Mouse (Mus musculus) kidney, postnatal 25 days (tissue): ENCODE measurements around the gene Lrrc25.

Experiments used
- DNase-seq, 2 experiments: peaks; one replicate each; pipeline ENCODE4 v3.0.0; 2021; ENCODE audit warnings: mixed read lengths in 2 of 2

The Lrrc25 gene

GRCm38 (mm10) chr8:70616645-70617044 lies 690 bp downstream of the Lrrc25 start:
- no peak for DNase-seq

DNA sequence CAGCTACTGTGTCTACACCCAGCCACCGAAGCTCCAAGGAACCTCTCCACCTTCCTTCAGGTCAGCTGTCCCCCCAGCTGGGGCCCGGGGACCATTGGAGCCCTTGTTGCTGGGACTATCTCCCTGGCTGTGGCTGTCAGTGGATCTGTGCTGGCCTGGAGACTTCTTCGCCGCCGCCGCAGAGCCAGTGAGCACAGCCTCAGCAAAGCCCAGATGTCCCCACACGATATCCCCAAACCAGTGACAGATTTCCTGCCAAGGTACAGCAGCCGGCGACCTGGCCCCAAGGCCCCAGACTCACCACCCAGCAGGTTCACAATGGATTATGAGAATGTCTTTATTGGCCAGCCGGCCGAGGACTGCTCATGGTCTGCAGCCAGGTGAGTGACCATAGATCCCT lies 2.0 kb downstream of the Lrrc25 start:
- no peak for DNase-seq

DNA sequence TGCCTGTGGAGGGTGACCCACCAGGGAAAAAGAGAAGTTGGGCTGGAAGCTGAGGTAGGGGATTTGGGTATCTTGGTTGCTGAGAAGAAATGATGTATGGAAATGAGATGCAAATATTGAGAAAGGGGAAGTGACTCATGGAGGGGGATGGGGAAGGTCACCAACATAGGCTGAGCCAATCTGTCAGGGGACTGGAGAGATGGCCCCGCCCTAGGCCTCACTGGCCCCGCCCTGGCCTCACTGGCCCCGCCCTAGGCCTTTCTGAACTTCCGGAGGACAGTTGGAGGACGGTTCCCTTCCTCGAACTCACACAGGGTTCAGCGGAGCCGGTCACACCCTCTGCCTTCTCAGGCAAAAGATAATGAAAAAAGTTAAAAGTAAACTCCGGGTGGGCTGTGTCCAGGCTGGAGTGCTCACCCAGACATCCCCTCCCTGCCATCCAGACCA lies 3.0 kb downstream of the Lrrc25 start:
- peak; percentile 31 to 73 for DNase-seq

DNA sequence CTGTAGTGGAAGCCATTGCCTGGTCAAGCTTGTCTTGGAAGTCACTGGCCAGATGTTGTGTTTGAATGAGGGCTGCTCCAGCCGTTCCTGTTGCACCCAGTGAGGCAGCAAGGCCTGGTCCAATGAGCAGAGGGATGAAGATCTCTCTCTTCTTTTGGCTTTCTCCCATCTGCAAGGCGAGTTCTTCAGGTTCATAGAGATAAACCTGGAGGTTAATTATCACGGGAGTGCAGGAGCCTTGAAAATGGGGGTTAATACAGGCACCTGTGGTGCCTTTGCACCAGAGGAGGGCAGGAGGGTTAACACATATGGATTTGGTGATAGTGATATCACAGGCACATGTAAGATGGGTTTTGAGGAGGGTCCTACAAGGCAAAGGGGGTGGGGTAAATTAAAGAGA lies 6.3 kb downstream of the Lrrc25 start:
- no peak for DNase-seq

- peak; percentile 80 to 86 for DNase-seq
Observed at GRCm38 (mm10) chr8:70625104-70625503, 9.1 kb downstream of the Lrrc25 start.

DNA sequence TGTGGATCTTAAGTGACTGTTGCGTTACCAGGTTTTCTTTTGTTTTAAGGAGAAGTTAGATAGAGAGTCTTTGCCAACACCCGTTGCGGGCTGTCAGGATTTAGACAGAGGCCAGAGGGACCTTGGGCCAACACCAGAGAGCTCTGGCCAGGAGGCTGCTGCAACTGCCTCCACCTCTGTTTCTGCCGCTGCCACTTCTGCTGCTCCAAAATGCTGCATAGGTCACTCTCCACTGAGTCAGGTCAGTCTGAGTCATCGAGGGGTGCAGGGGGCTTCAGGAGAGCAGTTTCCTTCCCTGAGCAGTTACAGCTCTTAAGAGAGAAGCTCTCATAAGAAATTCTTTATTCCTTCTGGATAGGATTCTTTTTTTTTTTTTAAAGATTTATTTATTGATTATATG lies 11.1 kb downstream of the Lrrc25 start:
- no peak for DNase-seq

DNA sequence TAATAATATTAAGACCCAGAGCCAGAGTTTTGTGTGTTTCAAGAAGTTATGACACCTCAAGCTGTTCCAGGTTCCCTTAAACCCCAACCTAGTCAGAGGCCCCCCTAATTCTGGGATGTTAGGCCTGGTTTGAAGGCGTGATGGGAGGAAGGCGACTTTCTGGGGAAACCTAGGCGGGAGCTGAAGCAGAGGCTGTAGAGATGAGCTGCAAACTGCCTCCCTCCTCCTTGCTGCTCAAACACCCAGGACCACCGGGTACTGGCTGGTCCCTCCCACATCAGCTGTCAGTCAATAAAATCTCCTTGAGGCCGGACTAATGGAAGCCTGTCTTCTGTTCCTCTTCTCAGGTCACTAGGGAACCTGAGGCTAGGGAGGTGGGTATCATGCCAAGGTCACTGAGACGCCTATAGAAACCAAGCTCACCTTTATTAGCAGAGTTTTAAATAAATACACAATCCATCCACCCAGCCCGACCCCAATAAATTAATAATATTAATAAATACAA lies 13.1 kb downstream of the Lrrc25 start:
- DNase-seq = no peak

DNA sequence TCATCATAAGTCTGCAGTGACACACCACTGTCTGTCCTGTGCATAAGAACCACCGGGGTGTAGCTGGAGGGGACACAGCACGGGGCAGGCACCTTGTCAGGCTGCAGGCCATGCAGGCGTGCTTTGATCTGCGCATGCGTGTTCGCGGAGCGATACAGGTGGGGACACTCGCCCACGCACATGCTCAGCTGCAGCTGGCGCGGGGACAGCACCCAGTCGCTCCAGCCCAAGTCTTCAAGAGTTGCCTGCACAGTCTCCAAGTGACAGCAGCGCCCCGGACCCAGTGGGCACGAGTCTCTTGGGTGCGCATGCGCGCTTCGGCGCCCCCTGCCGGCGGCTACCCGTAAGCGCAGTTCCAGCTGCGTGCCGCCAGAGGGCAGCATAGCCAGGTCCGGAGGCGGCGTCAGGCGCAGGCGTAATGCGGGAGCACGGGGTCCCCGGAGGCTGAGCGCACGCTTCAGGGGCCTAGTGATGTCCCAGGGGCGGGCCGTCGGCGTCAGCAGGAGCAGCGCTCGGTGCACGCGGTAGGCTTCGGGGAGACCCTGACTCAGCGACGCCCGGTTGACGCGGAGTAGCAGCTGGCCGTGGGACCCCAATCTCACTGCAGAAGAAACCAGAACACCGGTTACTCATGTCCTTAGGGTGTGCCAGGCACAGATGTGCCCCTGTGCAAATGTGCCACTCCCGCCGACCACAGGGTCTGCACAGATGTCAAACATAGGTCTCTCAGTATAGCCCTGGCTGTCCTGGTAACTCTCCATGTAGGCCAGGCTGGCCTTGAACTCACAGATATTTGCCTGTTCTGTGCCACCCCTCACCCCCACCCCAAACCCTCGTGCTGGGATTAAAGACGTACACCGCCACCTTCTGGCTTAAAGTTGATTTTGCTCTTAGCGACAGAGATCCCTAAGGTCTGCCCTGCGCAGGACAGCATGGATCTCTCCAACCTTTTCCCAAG lies 13.9 kb downstream of the Lrrc25 start:
- peak; percentile 80 to 90 for DNase-seq

- peak; percentile 82 to 92 for DNase-seq
Observed at GRCm38 (mm10) chr8:70630532-70631381, 14.8 kb downstream of the Lrrc25 start.

DNA sequence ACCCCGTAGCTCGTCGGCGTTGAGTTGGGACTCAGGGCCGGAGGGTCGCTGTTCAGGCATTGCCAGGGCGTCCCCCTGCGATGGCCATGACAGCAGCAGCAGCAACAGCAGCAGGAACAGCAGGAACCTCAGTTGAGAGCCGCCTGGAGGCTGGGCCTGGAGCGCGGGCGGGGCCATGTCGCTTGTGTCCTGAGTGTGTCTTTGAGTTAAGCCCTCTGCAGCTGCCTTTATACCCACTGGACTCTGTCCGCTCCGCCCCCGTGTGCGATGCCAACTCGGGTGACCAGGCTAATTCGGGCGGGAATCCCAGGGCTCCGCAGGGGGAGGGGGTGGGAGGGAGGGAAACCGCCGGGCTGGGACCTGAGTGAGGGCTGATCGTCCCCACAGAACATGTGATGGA lies 15.5 kb downstream of the Lrrc25 start:
- peak; percentile 82 to 93 for DNase-seq

GRCm38 (mm10) chr8:70632346-70632892 lies 16.5 kb downstream of the Lrrc25 start, which contains the start of gene Gdf15:
Gene Gdf15 (minus strand): TSS chr8:70632456.
- DNase-seq = no peak

- peak; percentile 89 to 94 for DNase-seq
Observed at GRCm38 (mm10) chr8:70634066-70634465, 18.1 kb downstream of the Lrrc25 start.

GRCm38 (mm10) chr8:70635527-70635926 lies 19.6 kb downstream of the Lrrc25 start:
- DNase-seq = peak; percentile 61 to 84

DNA sequence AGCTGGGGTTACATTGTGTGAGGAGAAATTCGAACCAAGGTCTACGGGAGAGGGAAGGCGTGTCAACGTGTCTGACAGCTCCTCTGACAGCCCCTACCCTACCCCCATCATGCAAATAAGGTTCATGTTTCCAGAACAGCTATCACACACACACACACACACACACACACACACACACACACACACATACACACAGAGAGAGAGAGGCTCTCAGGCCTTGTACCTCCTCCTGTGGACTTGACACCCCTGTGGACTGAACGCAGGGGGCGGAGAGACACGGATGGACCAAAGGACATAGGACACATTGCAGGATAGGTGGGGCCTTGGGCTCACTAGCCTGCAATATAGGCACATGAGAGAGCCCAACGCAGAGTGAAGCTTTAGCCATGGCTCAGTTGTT lies 20.9 kb downstream of the Lrrc25 start:
- DNase-seq = peak; percentile 64 to 90

- no peak for DNase-seq
Observed at GRCm38 (mm10) chr8:70638752-70639151, 22.8 kb downstream of the Lrrc25 start.

DNA sequence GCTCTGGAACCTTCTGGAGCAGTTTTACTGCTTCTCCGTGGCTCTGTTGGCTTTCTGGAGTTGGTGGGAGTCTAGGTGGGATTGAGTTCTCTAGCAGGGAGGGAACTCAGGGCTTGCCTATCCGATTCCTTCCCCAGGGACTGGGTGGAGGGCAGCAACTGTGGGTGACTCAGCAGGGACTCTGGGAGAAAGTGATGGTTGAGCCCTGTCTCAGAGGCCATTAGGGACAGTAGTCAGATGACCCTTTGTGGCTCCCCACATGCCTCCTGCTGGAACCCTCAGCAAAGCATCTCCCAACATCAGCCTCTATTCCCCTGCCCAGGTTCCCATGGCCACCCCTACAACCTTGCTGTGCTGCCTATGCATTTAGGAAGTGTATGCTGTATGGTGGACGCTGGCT lies 27.1 kb downstream of the Lrrc25 start:
- DNase-seq = no peak

DNA sequence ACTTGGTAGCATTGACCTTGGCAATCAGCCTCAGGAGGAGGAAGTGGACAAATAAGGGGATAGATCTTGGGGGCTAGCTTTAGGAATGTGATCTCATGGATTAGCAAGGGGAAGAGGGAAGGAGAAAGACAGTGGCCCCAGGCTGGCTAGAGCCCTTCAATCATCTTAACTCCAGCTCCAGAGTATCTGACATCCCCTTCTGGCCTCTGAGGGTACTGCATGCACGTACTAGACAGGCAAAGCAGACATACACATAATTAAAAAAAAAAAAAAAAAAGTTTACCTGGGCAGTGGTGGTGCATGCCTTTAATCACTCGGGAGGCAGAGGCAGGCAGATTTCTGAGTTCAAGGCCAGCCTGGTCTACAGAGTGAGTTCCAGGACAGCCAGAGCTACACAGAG lies 28.1 kb downstream of the Lrrc25 start:
- DNase-seq = peak; percentile 65 to 70

DNA sequence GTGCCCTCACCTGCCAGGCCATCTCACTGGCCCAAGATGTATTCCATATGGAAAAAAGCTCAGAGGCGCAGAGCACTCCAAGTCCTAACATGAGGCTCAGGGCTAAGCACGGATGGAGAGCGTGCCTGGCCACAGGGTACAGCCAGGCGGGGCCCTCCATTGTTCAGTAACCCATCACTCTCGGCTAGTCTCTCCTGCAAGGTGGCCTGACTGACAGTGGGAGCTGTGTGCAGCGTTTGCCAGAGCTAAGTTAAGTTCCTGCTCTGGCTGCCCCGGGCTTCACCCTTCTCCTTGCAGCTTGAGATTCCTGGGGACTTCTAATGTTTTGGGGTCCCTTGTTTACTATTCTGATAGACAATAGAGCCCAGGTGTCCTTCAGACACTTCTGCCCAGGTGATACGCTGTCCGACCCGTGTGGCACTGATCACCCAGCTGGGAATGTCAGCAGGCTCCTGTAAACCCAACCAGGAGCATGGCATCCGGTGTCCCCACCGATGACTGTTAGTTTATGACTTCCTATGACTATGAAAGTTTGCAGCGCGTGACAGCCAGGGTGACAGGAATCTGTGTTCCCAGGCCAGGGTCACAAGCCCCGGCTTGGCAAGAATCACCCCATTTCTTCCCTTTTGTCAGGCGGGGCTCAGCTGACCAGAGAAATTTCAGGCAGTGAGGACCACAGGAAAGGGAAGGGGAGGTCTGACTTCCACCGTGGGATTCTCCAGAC lies 29.7 kb downstream of the Lrrc25 start:
- peak; percentile 69 to 82 for DNase-seq

DNA sequence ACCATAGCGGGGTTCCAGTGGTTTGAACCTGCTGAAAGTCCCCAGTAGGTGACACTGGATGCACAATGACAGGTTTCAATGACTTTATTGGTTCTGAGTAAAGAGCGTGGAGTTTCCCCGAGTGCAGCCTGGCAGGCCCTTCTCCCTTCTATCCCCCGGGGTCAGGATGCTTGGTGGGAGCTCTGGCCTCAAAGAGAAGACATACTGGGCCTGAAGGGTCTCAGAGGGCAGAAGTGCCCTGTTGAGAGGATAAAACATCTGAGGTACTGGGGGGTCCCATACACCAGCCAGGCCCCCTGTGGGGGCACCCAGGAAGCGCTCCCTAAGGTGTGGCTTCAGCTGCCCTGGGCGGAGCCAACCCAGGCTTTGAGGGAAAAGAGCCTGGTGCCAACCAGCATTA lies 30.4 kb downstream of the Lrrc25 start:
- no peak for DNase-seq

- DNase-seq = no peak
Observed at GRCm38 (mm10) chr8:70646775-70647174, 30.8 kb downstream of the Lrrc25 start.

DNA sequence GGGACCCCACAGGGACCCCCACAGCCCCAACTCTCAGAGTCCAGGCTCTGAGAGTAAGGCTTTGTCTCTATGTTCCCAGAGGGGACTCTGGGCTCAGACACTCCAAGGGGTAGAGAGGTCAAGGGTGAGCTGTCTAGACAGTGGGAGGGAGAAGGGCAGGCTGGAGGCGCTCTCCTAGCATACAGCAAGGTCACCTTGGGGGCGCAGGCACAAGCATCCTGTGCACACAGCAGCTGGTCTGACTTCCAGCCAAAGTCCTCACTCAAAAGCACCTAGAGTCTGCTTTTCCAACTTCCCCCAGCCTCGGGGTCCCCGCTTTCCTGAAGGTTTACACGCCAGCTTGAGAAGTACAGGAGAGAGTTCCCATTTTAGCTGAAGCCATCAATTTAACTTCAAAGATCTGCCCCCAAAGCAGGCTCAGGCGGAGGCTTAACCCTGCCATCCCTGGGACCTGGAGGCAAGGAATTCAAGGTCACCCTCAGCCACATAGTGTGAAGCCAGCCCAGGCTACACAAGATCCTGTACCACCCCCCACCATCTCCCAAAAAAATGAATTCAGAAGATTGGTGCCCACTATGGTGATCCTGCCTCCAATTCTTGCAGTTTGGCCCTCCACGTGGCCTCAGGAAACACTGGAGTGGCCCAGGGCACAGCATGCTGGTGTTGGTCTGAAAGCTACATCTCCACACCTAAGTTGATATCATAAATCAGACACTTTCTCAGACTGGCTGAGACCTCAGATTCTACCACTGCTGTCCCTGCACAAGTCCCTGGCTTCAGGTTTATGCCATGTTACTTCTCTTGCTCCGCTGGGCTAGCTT lies 31.6 kb downstream of the Lrrc25 start:
- peak; percentile 80 to 92 for DNase-seq

- DNase-seq = peak; percentile 58 to 78
Observed at GRCm38 (mm10) chr8:70648164-70648442, 32.1 kb downstream of the Lrrc25 start.
